In the genomic region with DNA sequence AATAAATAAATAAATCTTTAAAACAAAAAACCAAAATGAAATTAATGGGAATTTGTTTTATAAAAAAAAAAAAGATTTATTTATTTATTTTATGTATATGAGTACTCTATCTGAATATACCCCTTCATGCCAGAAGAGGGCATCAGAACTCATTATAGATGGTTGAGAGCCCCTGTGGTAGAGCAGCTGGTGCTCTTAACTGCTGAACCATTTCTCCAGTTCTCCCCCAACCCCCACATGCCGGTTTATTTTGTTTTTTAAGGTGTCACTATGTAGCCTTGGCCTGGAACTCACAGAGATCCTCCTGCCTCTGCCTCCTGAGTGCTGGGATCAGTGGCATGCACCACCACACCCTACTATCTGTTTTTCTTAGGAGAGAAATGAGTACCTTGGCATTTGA, we compare ENCODE assay signal across 18 mouse cellular contexts. TPM values are rescaled to one million over a fixed set of nuclear protein-coding genes. Genes with fewer than 3 reads are reported as not detected.
DNase-seq lines count a peak whose midpoint lies in the region; ATAC-seq and TF ChIP-seq lines count a peak whose summit lies in the region.
"Had no signal": no experiment of that assay in that cellular context is flagged by ENCODE, and none has a peak within 500 bp of the region (broad histone marks: within the 10 kb centered on the region; RNA-seq: fewer than 3 reads in every experiment).

No protein-coding gene starts in this region.

- peak; percentile 39 for DNase-seq in midbrain, postnatal 0 days (ENCODE audit: low spot score)
- DNase-seq in midbrain, embryonic 14.5 days = no peak
- peak; percentile 75 for DNase-seq in splenic B cell, adult 2 months (ENCODE audit: low read depth, low spot score)
- DNase-seq in neural tube, embryonic 10.5 days (ENCODE audit: extremely low spot score, low spot score) = no peak
- DNase-seq: adrenal gland, postnatal 10 days; cerebellum, adult 11 months; gastrocnemius, postnatal 10 days; liver, embryonic 13.5 days; right cerebral cortex, adult 18-20 months had no signal

- H3K4me1 ChIP-seq in intestine, postnatal 0 days (replicated peaks; ENCODE audit: control insufficient read depth, insufficient read depth, low read length) = 0 out of 2 replicates have a peak, but pooled peaks cover 3% of the 10 kb centered on the region
- peaks cover 13% of the 10 kb centered on the region for H3K4me1 ChIP-seq in intestine, embryonic 15.5 days (replicated peaks)
- peaks cover 8% of the 10 kb centered on the region; the same call in 1 of the 2 replicates for H3K4me1 ChIP-seq in midbrain, postnatal 0 days (ENCODE audit: insufficient read depth, low read length)
- peaks cover 12% of the 10 kb centered on the region for H3K4me1 ChIP-seq in midbrain, embryonic 14.5 days (ENCODE audit: control insufficient read depth, insufficient read depth, low read length)
- peaks cover 2% of the 10 kb centered on the region for H3K4me1 ChIP-seq in ES-Bruce4 (ENCODE audit: control insufficient read depth, insufficient read depth, low read length)

- H3K9ac ChIP-seq in intestine, postnatal 0 days (ENCODE audit: low read depth, low read length) = no peak overlapping the region
- H3K9ac ChIP-seq in intestine, embryonic 15.5 days = no peak overlapping the region
- H3K9ac ChIP-seq in midbrain, postnatal 0 days (replicated peaks; ENCODE audit: low read length, poor library complexity, severe bottlenecking) = no peak overlapping the region
- H3K9ac ChIP-seq in midbrain, embryonic 14.5 days (replicated peaks; ENCODE audit: low read length) = no peak overlapping the region
- no peak overlapping the region for H3K9ac ChIP-seq in ES-Bruce4 (ENCODE audit: low read depth, poor library complexity, severe bottlenecking)
- H3K9ac ChIP-seq: heart, embryonic 13.5 days; hindbrain, embryonic 13.5 days; kidney, embryonic 15.5 days; liver, embryonic 13.5 days; neural tube, embryonic 13.5 days had no signal

- TF ChIP-seq EP300 in ES-Bruce4 (IDR thresholded peaks at IDR 0.05; ENCODE audit: insufficient read depth, low read depth, low read length) = no peak

- no peaks in the 10 kb centered on the region for H3K36me3 ChIP-seq in intestine, postnatal 0 days (ENCODE audit: control insufficient read depth, insufficient read depth)
- H3K36me3 ChIP-seq in intestine, embryonic 15.5 days = no peaks in the 10 kb centered on the region
- no peaks in the 10 kb centered on the region for H3K36me3 ChIP-seq in midbrain, postnatal 0 days (ENCODE audit: insufficient read depth, low read length)
- 0 out of 2 replicates have a peak, but pooled peaks cover under 1% of the 10 kb centered on the region for H3K36me3 ChIP-seq in midbrain, embryonic 14.5 days (ENCODE audit: control insufficient read depth, insufficient read depth, low read length)
- no peaks in the 10 kb centered on the region for H3K36me3 ChIP-seq in ES-Bruce4 (ENCODE audit: control insufficient read depth, insufficient read depth, low read length, poor library complexity, severe bottlenecking)
- H3K36me3 ChIP-seq in splenic B cell, adult 2 months (ENCODE audit: control insufficient read depth, insufficient read depth, low read length, poor library complexity, severe bottlenecking) = no peaks in the 10 kb centered on the region
- H3K36me3 ChIP-seq: heart, embryonic 13.5 days; neural tube, embryonic 13.5 days had no signal

- no peak overlapping the region for H3K4me2 ChIP-seq in intestine, postnatal 0 days (replicated peaks; ENCODE audit: low read depth)
- H3K4me2 ChIP-seq in intestine, embryonic 15.5 days (replicated peaks) = no peak overlapping the region
- H3K4me2 ChIP-seq in midbrain, postnatal 0 days (ENCODE audit: low read depth, low read length, poor library complexity, severe bottlenecking) = no peak overlapping the region
- H3K4me2 ChIP-seq in midbrain, embryonic 14.5 days (ENCODE audit: low read length) = no peak overlapping the region
- H3K4me2 ChIP-seq: heart, embryonic 13.5 days; hindbrain, embryonic 13.5 days; kidney, embryonic 15.5 days; liver, embryonic 13.5 days; midbrain, embryonic 11.5 days; neural tube, embryonic 13.5 days had no signal

- no peaks in the 10 kb centered on the region for H3K27me3 ChIP-seq in intestine, postnatal 0 days (replicated peaks; ENCODE audit: control insufficient read depth, insufficient read depth, low read length)
- no peaks in the 10 kb centered on the region for H3K27me3 ChIP-seq in intestine, embryonic 15.5 days (replicated peaks)
- no peaks in the 10 kb centered on the region for H3K27me3 ChIP-seq in midbrain, postnatal 0 days (ENCODE audit: insufficient read depth, low read length)
- no peaks in the 10 kb centered on the region for H3K27me3 ChIP-seq in midbrain, embryonic 14.5 days (ENCODE audit: control insufficient read depth, insufficient read depth, low read length)
- H3K27me3 ChIP-seq in ES-Bruce4 (ENCODE audit: control insufficient read depth, insufficient read depth, low read length, poor library complexity, severe bottlenecking) = no peaks in the 10 kb centered on the region
- no peaks in the 10 kb centered on the region for H3K27me3 ChIP-seq in splenic B cell, adult 2 months (ENCODE audit: control insufficient read depth, insufficient read depth, low read length, poor library complexity, severe bottlenecking)
- H3K27me3 ChIP-seq: heart, embryonic 13.5 days; hindbrain, embryonic 13.5 days; kidney, embryonic 15.5 days; liver, embryonic 13.5 days; neural tube, embryonic 13.5 days had no signal

- no peak for TF ChIP-seq POLR2A in ES-Bruce4 (IDR thresholded peaks at IDR 0.05; ENCODE audit: insufficient read depth, low read length)

- no peak for ATAC-seq in intestine, postnatal 0 days
- no peak for ATAC-seq in intestine, embryonic 15.5 days
- no peak for ATAC-seq in midbrain, postnatal 0 days (ENCODE audit: low FRiP score)
- no peak for ATAC-seq in midbrain, embryonic 14.5 days (ENCODE audit: low FRiP score, low TSS enrichment)

- no peak overlapping the region for H3K27ac ChIP-seq in intestine, postnatal 0 days (ENCODE audit: low read depth, low read length)
- no peak overlapping the region for H3K27ac ChIP-seq in intestine, embryonic 15.5 days
- no peak overlapping the region for H3K27ac ChIP-seq in midbrain, postnatal 0 days (ENCODE audit: low read depth, low read length)
- H3K27ac ChIP-seq in midbrain, embryonic 14.5 days (replicated peaks; ENCODE audit: low read depth, low read length) = no peak overlapping the region
- H3K27ac ChIP-seq in ES-Bruce4 (ENCODE audit: insufficient read depth, low read length) = peak overlapping the region; percentile 65
- H3K27ac ChIP-seq: forebrain, embryonic 10.5 days; heart, embryonic 13.5 days; hindbrain, embryonic 13.5 days; kidney, embryonic 15.5 days; liver, embryonic 13.5 days; neural tube, embryonic 13.5 days had no signal

- no peaks in the 10 kb centered on the region for H3K9me3 ChIP-seq in intestine, postnatal 0 days (ENCODE audit: control insufficient read depth)
- no peaks in the 10 kb centered on the region for H3K9me3 ChIP-seq in intestine, embryonic 15.5 days
- H3K9me3 ChIP-seq in midbrain, postnatal 0 days (ENCODE audit: low read length) = no peaks in the 10 kb centered on the region
- no peaks in the 10 kb centered on the region for H3K9me3 ChIP-seq in midbrain, embryonic 14.5 days (ENCODE audit: control insufficient read depth, low read length)
- H3K9me3 ChIP-seq in ES-Bruce4 (replicated peaks; ENCODE audit: control insufficient read depth, insufficient read depth, low read length, poor library complexity, severe bottlenecking) = no peaks in the 10 kb centered on the region
- H3K9me3 ChIP-seq: forebrain, embryonic 10.5 days; heart, embryonic 13.5 days; hindbrain, embryonic 13.5 days; kidney, embryonic 15.5 days; liver, embryonic 13.5 days; neural tube, embryonic 13.5 days had no signal

- no peak overlapping the region for H3K4me3 ChIP-seq in intestine, postnatal 0 days (ENCODE audit: low read depth, low read length)
- H3K4me3 ChIP-seq in intestine, embryonic 15.5 days (replicated peaks) = no peak overlapping the region
- H3K4me3 ChIP-seq in midbrain, postnatal 0 days (ENCODE audit: low read depth, low read length) = no peak overlapping the region
- H3K4me3 ChIP-seq in midbrain, embryonic 14.5 days (replicated peaks; ENCODE audit: low read depth, low read length) = no peak overlapping the region
- H3K4me3 ChIP-seq in ES-Bruce4 (ENCODE audit: low read depth, low read length) = no peak overlapping the region
- H3K4me3 ChIP-seq: forebrain, embryonic 10.5 days; heart, embryonic 13.5 days; hindbrain, embryonic 13.5 days; kidney, embryonic 15.5 days; liver, embryonic 13.5 days; neural tube, embryonic 13.5 days had no signal

- peak; percentile 40 for TF ChIP-seq CTCF in intestine, postnatal 0 days (IDR thresholded peaks at IDR 0.05; ENCODE audit: low read depth)
- TF ChIP-seq CTCF in midbrain, postnatal 0 days (IDR thresholded peaks at IDR 0.05) = peak; percentile 32
- no peak for TF ChIP-seq CTCF in ES-Bruce4 (IDR thresholded peaks at IDR 0.05; ENCODE audit: low read depth, low read length)

- WGBS in intestine, postnatal 0 days = 48% methylated on average over 1 of the region's 1 CpGs
- WGBS in intestine, embryonic 15.5 days = 59% methylated on average over 1 of the region's 1 CpGs
- 43% methylated on average over 1 of the region's 1 CpGs for WGBS in midbrain, postnatal 0 days
- WGBS in midbrain, embryonic 14.5 days = 69% methylated on average over 1 of the region's 1 CpGs

RNA-seq across cellular contexts. Expression of gene 1810055G02Rik, which starts 1.8 kb away (rescaled TPM):
- 215 and 238 TPM in 2 replicates for polyA plus RNA-seq in intestine, postnatal 0 days (2015; fragmentation: Nextera tagmentation; extraction: Ambion mirVana)
- 39.9 and 41.9 TPM in 2 replicates for polyA plus RNA-seq in intestine, embryonic 15.5 days (2015; fragmentation: Nextera tagmentation; extraction: Ambion mirVana)
- 31.8 and 33.3 TPM in 2 replicates for total RNA-seq in midbrain, postnatal 0 days (2014; rRNA removed)
- polyA plus RNA-seq in midbrain, postnatal 0 days (2015; fragmentation: Nextera tagmentation; extraction: Ambion mirVana) = 29.4 and 36.1 TPM in 2 replicates
- 31.4 and 33.7 TPM in 2 replicates for polyA plus RNA-seq in midbrain, embryonic 14.5 days (2014; fragmentation: Nextera tagmentation; extraction: Ambion mirVana)
- polyA plus RNA-seq in ES-Bruce4 (2011; ENCODE audit: insufficient read depth, insufficient read length, low read depth, missing spikeins) = 30.7 and 31.8 TPM in 2 replicates

RNA-seq across cellular contexts. Expression of gene Lrp5, which starts 19.9 kb away (rescaled TPM):
- polyA plus RNA-seq in intestine, postnatal 0 days (2015; fragmentation: Nextera tagmentation; extraction: Ambion mirVana) = 2.8 and 3.2 TPM in 2 replicates
- polyA plus RNA-seq in intestine, embryonic 15.5 days (2015; fragmentation: Nextera tagmentation; extraction: Ambion mirVana) = 5.2 and 5.4 TPM in 2 replicates
- 9.9 and 15.0 TPM in 2 replicates for total RNA-seq in midbrain, postnatal 0 days (2014; rRNA removed)
- polyA plus RNA-seq in midbrain, postnatal 0 days (2015; fragmentation: Nextera tagmentation; extraction: Ambion mirVana) = 0.58 and 0.74 TPM in 2 replicates
- 1.1 and 1.3 TPM in 2 replicates for polyA plus RNA-seq in midbrain, embryonic 14.5 days (2014; fragmentation: Nextera tagmentation; extraction: Ambion mirVana)
- 38.6 and 40.2 TPM in 2 replicates for polyA plus RNA-seq in ES-Bruce4 (2011; ENCODE audit: insufficient read depth, insufficient read length, low read depth, missing spikeins)

Comparison
In these comparisons a context has a peak if more than half of its experiments do, and no peak if none do; other contexts are left out.
1. DNase-seq: peak in midbrain, postnatal 0 days (single experiment) and splenic B cell, adult 2 months (single experiment); none in midbrain, embryonic 14.5 days (single experiment) and neural tube, embryonic 10.5 days (single experiment).